Mouse (Mus musculus) gastrocnemius, adult 18-20 months (tissue): ENCODE results near the gene Pcdh20. TPM values are rescaled to one million over a fixed set of nuclear protein-coding genes. Genes with fewer than 3 reads are reported as not detected.

Source experiments
- DNase-seq: peaks from one replicate; pipeline ENCODE4 v3.0.0; 2021; ENCODE audit warnings: low spot score
- long read RNA-seq, 2 experiments: library from polyadenylated mRNA; stranded (forward); transcript quantifications; one replicate each; pipeline ENCODE4 v2.0.0; 2021
- total RNA-seq, 2 experiments: library from RNA; stranded (reverse); gene quantifications; 2 replicates each; pipeline ENCODE4 v1.2.3; 2021

The Pcdh20 gene
- under 1 TPM; 0.28 to 0.43 TPM for total RNA-seq
- long read RNA-seq, experiment 1 = 0 reads
- long read RNA-seq, experiment 2 = 0 reads

DNA sequence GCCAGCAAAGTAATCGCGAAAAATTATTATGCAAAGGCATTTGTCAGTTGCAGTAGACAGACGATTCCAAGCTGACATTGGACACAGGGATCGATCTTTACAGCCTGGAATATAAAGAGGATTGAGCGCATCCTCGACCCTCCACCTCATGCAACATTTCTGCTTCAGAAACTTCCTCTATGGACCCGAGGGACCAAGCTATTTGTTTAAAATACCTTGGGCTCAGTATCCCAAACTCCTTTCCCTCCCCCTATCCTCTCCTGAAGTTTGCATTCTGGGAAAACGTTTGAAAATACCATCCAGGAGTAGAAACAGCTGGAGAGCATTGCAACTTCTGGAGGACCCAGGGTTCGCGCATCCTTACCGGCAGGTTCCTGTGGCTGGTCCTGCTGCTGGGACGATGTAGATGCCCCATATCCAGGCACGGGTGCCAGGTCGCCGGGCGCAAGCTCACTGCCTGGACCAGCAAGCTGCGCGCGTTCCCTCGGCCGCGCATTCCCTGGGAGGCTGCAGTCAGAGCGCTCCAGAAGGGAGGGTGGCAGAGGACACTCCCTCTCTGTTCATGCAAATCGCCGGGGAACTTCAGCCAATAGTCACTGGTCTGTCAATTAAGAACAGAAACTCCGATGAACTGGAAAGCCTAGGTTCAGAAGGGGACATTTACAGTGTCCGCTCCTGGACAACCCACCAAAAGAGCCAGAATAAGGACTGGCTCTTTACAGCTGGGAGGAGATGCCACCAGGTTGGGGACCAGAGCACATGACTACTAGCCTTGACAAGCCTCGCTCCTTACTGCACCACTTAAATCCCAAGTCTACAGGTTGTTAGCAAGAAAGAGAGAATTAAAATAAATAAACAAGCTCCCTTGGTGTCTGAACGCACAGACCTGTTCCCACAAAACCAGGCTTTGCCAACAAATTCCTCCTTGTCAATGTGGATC lies at the start of gene Pcdh20:
Pcdh20 (minus strand) TSS at position 902 of the 940 bp plus-strand sequence.
- DNase-seq = peak; percentile 20

DNA sequence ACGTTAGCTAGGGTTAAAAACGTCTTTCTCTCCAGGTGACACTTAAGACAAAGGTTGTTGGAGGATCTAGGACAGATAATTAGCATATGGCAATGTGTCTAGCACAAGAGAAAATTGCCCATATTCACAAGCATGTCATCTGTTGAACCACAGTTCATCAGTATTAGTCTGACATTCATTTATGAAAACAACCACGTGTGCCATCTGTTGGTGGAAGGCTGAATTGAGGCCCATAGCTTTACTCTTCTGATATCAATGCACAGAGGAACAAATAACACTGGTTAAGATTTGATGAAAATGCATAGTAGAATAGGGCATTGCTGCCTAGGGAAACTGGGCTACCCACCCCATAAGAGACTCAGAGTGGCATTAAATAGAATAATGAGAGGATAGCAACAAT lies 8.7 kb upstream of the Pcdh20 start:
- DNase-seq = no peak

DNA sequence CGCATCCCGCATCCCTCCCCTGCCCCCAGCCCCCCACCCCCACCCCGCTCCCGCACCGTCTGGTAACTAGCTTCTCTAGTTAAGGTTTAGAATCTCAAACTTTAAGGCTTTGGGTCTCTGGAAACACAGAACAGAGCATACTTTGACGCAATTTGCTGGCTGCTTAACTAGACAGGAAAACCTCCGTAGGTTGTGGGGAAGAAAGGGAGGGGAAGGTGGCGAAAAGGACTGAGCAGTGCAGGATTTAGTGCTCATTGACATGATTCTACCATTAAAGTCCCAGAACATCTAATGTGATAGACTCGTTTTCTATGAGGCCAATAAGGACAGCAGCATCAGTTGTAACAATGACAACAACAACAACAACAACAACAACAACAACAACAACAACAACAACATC lies 1.2 kb downstream of the Pcdh20 start:
- DNase-seq = no peak

DNA sequence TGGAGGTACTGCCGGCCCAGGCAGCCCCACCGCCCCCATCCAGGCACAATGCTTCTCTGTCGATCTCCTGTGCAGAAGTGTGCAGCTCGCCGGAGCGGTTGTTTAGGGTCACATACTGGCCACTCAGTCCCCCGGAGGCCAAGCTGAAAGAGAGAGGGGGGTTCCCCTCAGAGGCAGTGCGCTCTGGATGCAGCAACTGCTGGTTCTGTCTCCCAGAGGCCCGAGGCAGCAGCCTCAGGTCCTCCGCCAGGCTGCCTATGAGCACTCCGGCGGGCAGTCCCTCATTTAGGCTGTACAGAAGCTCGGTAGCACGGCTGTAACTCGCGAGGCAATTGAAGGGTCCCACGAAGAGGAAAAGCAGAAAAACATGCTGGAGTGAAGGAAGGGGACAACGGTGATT lies 1.8 kb downstream of the Pcdh20 start:
- DNase-seq = no peak

DNA sequence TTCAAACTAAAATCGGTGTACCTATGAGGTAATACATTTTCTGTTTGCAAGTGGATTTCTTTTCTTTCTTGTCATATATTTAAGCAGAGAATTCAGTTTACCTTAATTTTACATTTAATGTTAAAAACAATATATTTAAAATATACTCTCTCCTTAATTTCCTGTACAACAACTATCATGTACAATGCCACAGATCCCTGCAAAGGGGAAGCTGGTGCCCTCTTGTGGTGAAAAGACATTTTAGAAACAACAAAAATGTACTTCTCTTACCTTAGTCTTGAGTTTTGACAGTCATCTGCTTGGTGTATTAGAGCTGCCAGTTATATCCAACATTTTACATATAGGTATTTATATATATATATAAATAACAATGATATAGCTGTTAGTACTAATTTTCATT lies 4.8 kb downstream of the Pcdh20 start:
- DNase-seq = peak; percentile 10

DNA sequence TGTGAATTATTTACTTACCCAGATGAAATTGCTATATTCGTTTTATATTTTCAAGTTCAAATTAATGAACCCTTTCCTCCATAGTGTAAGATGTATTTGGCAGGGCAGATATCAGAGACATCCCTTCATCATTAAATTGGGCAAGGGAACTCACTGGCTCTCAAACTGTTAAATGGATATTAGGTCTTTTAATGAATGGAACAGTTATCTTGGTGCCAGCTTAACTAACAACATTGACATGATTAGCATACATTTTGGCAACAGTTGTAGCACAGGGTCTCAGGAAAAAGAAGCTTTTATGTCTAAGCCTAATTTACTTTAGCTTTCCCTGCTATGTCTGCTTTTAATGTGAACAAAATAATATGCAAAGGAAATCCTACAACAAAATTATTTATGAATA lies 6.8 kb downstream of the Pcdh20 start:
- DNase-seq = no peak

DNA sequence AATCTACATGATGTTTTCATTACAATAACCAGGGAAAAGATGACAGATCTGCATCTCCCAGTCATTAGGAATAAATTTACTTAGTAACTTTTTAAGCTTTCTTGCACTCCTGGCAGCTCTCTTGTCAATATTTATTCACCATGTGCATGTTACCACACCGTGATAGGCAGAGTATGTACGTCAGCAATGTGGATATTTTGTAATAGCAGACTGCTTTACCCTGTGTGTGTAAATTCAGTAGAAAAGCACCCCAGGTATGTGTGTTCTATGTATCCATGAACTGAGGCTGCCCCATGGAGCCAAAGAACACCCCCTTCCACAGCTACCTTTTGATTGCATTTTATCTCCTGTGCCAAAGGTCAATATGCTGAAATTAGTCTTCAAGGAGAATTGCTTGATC lies 7.8 kb downstream of the Pcdh20 start:
- DNase-seq = no peak

DNA sequence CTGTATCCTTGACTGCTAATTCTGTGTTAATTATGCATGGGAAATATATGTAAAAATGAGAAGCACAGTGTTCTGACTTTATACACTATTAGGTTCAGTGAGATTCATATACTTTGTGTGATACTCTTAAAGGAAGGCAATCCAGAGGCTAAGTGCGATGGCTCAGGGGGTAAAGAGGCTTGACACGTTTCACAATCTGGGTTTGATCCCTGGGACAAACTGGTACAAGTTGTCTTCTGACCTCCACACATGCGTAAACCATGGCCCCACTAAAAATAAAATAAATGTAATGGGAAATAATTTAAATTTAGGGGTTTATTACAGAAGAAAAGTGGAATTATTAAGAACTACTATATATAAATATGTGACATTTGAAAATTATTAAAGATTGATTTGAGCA lies 8.3 kb downstream of the Pcdh20 start:
- no peak for DNase-seq

DNA sequence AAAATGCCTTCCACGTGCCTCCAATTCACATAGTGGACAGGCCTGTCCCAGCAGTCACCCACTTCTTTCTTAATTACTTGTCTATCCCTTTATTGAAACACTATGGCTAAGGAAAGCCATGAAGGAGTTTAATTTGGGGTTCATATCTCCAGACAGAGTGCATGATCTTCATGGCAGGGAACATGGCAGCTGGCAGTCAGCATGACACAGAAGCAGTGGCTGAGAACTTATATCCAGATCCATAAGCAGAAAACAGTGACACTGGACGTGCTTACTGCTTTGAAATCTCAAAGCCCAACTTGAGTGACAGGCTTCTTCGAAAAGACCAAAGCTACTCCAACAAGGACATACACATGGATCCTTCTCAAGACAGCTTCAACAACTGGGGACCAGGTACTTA lies 10.5 kb downstream of the Pcdh20 start:
- DNase-seq = no peak

DNA sequence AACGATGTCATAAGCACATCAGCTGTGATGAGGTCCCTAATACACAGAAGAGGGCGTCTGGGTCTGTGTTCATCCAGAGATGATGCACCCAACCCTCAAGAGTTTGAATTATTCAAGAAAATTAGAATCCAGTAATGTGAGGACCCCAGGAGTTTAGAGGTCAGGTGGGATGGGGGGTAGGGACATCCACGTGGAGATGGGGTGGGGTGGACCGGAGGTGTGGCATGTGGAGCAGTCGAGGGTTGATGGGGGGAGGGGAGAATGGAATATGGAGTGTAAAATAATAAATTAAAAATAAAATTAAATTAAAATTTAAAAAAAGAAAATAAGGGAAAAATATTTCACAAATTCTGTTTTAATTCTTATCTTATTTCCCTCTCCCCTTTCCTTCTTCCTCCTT lies 27.9 kb downstream of the Pcdh20 start:
- no peak for DNase-seq

DNA sequence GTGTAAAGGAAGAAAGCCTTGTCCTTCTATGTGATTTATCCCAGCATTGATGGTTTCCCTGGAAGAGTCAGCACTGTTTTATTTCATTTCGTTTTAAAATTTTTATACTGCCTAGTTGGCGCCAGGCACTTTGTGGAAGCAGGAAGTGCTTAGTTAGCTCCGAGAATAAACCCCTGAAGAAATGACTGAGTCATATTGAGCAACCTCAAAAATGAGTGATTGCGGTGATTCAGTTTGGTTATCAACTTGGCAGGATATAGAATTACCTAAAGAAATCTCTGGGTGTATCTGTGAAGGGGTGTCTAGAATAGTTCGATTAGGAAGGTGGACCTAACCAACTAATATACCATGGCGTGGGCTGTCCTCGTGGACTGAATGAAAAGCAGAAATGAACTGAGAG lies 41.8 kb downstream of the Pcdh20 start:
- no peak for DNase-seq

DNA sequence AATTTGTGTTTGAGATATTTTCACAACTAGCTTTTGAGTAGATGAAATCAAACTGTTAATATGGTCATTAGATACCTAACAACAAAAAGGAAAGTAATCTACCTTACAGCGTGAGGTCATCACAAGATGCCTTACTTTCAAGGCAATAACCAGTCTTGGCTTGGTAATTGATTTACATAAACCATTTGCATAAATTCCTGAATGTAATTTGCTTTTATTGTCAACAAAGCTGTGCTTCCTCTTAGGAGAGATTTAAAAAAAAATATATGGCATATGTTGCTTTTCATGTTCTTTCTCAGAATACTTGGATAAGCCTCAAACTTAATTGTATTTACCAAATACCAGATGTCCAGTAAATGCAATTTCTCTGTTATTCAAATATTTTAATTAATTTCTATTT lies 43.8 kb downstream of the Pcdh20 start:
- DNase-seq = no peak
